Mouse (Mus musculus) CD4-positive helper T cell, adult 2 months (primary cell): Measurements from ENCODE around the gene Itga5.

Experiments
- DNase-seq: peaks from one replicate; pipeline ENCODE4 v3.0.0-alpha.2; 2012; ENCODE audit warnings: low read depth, missing footprints, low spot score

The Itga5 gene

DNA sequence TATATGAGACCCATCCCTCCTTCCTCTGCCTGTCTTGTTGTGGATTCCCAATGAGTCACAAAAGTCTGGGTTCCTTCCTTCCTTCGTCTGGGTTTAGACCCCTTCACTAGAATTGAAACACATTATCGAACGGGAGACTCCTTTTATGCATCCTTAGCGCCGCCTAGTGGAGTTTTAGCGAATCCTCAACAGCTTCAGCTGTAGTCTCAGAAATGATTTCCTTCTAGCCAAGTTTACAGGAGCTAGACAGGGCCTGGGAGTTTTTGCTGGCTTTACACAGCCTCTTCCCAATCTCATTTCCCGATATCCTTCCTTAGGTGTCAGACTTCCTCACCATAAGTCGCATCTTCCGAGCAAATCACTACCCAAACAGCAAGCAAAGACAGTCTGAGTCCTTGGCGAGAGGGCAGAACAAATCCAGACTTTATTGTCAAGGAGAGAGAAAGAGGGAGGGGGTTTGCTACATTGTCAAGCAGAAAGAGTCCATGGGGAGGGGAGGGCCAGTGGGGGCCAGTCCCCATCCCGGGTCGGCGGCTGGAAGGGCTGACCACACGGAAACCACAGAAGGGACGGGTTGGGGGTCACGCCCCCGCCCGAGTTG, 53.0 kb downstream of the Itga5 start:
- DNase-seq: peak; percentile 60

DNA sequence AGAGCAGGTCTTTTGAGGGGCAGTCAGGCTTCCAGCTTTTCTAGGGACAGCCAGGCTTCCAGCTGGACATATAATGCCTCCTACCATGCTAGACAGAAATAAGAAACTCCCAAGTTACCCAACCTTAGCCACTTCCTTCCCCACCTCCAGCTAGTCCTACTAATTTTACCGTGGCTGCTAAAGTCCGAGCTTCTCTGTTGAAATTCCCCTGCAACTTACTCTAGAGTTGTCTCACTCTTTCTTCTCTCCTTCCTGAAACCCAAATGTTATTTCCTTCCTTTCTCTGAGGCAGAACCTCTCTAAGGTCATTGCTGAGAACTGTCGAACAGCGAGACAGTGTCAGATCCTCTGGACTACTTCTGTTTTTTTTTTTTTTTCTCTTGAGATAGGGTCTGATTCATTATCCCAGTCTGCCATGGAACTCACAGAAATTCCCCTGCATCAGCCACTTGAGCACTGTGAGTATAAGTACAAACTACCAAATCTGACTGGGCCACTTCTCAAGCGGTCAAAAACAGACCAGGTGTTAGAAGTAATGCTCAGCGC, 56.1 kb downstream of the Itga5 start, which contains the start of gene Gpr84:
Gene Gpr84 (minus strand): TSS at position 248 of the 546 bp plus-strand sequence.
- no peak for DNase-seq

DNA sequence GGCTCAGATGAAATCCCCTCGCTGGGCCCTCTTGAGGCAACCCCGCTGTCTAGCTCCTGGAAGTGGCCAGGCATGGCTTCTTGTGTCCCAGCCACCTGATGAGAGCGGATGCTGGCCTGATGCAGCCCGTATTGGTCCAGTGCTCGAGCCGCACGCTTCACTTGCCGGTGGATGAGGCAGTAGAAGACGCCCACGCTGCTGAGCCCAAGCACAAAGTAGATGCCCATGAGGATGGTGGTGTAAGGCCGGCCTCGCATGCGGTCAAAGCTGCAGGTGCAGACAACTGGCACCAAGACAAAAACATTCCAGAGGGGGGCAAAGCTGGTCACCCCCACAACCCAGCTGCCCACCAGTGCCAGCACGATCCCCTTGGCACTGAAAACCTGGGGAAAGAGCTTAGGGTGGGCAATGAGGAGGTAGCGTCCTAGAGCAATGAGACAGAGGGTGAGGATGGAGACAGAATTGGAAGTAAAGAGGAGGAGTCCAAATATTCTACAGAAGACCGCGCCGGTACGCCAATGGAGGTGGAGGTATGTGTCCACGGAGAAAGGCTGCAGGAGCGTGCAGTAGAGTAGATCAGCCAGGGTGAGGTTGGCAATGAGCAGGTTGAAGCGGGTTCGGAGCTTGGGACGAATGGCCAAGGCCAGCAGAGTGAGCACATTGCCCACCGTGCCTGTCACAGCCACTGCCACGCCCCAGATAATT, 57.5 kb downstream of the Itga5 start:
- DNase-seq: no peak

DNA sequence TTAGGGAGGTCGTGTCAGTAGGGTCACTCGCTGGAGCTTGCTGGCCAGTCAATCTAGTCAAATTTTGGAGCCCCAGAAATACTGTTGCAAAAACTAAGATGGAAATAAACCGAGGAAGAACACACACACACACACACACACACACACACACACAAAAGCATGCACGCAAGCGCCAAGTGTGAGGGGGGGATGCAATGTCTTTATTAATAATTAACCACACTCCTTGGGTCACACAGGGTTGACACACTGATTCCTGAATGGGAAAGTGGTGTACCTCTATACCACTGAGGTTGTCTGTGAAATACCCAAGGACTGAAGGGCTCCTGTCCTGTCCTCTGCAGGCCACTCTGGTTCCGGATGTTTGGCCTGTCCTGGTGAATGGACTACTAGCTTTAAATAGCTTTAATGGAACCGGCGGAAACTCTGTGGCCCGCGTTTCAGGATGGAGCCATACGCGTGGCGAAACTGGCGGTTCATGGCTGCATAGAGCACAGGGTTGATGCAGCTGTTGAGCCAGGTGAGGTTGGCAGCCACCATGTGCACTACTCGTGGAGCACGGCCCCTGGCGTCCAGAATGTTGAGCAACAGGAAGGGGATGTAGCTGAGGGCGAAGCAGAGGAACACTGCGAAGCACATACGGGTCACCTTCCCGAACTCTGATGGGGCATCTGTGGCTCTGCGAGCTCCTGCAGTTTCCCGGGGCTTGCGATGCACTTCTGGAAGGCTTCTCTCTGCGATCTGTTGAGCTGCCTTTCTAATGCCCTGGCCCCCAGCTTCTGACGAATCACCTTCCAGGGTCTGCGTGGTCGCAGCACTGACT, 58.3 kb downstream of the Itga5 start:
- DNase-seq: no peak

DNA sequence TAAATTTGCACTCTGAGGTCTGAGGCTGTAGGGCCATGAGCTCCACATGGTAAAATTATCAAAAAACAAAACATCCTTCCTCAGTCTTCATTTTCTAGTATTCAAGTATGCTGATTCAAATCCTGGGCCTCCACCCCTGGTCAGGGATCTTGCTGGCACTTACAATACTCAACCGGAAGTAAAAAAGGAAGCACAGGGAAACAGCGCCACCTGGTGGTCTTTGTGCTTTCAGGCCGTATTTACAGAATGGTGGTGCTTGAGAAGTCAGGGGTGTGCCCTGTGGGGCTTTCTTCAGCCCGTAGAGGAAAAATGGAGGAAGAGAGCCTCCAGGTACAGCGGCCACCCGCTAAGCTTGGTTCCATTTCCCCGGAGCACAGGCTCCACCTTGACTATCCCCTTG, 59.4 kb downstream of the Itga5 start:
- peak; percentile 88 for DNase-seq

DNA sequence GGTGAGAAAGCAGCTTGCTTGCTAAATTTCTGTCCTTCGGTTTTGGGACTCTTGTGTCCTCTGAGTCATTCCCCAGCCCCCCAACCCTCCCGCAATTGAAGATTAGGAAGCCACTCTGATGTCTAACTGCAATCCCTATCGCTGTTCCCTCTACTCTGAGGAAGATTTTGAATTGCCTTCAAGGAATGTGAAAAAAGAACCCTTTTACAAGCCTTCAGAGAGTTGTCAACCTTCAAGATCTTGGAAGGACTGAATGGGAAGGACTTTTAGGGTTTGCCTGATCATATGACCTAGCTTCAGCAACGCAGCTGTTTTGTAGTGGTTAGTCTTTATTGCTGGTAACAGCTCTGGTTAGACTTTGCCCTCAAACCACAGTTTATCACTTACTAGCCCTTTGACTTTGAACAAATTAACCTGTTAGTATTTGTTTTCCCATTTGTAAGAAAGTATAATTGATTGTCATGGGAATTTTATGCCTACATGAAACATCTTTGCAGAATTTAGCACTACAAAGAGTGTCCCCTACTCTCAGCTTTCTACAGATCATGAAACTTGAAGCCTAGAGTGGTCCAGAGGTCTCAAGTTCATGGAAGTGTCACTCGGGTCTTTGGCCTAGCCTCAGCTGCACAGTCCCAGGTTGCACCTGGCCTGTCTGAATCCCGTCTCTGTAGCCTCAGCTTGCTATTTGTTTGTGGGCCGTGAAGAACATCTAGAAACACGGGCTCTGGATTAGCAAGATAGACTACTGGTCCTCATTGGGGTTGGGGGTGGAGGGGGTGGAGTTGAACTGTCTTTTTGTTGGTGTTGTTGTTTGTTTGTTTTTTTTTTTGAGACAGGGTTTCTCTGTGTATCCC, 60.5 kb downstream of the Itga5 start:
- no peak for DNase-seq

DNA sequence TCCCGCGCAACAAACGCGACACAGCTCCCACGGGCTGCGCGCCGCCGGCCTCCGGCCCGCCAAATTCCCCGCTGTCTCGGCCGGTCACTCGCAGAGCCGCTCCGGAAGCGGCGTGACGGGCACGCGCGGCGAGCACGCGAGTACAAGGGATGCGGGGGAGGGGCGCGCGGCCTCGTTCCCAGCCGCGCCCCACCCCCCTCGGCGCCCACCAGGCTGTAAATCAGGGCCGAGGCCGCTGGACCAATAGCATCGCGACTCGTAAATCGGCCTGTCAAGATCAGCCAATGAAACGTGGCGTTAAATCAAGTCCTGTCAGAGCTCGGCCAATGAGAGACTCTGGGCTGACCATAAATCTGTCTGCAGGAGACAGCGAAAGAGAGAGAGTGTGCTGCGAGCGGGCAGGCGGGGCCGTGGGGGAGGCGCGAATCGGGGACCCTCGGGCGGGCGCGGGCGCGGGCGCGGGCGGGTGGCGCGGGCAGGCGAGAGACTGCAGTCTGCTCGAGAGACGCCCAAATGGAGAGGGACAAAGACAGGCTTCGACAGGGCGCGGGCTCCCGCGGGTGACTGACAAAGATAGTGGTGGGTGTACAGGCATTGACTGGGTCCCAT, 61.4 kb downstream of the Itga5 start:
- peak; percentile 92 for DNase-seq

DNA sequence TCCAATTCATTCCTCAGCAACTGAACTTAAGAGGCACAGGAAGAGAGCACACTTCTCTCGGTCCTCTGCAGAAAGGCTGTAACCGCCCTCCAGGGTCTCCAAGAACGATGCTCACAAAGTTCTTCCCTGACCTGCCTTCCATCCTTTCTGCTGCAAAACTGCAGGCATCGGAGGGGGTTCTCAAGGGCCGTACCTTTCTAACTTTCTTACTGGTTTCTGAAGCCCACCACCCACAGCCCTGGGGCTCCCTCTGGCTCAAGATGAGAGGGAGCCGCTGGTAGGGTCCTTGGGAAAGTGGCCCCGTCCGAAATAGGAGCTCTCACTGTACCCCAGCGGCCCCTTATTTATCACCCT, 62.0 kb downstream of the Itga5 start:
- no peak for DNase-seq

DNA sequence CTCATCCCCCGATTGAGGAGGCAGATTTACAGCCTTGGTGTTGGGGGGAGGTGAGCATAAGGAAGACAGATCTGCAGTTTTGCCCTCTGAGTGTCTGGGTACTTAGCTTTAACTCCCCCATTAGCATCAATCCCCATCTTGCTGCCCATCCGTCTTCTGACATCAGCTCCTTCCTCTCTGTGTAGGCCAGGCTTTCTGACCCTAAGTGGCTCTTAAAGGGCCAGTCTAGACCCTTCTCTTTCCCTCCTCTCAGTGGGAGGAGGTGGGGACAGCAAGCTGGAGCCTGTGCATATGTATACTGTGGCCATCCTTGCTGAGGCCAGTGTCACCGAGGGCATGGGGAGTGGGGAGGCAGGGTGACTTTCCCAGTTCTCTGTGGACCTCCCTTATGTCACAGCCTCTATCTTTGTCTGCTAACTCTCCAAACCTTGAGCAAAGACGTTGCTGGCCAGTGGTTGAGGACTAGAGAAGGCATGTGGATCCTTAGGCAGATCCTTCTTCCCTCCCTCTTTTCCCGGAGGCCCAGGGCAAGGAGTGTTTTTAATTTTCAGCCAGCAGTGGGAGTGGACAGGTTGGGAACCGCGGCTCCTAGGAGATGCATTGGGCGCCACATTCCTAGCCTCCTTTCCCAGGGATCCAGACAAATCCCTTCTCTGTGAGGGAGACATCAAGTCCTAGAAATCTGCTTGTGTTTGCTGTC, 62.5 kb downstream of the Itga5 start:
- DNase-seq: no peak

DNA sequence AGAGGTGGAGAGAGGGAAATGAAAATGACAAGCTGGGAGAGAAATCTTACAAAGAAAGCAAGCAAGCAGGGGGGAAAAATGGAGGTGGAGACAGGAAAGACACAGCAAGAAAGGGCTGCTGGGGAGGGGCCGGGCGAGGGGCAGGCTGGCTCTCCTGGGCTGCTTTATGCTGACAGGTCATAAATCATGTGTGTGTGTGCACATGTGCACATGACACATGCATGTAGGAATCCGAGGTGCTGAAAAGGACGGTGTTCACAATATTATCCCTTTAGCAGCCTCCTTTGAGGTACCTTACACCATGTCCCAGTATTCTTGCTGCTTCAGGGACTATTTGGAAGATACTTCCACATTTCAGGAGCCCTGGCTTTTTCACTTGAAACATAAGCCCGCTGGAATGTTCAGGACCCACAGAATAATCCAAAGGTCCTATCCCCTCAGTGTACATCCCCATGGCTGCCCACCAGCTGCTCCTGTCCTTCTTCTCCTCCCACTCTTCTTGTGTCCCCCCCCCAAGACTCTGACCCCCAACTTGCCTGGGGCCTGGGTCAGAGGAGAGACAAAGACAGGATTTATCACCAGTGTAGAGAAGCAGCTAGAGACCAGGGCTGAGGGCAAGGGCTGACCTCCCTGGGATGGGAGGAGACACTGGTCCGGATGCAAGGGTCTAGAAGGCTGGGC, 64.1 kb downstream of the Itga5 start:
- DNase-seq: no peak

DNA sequence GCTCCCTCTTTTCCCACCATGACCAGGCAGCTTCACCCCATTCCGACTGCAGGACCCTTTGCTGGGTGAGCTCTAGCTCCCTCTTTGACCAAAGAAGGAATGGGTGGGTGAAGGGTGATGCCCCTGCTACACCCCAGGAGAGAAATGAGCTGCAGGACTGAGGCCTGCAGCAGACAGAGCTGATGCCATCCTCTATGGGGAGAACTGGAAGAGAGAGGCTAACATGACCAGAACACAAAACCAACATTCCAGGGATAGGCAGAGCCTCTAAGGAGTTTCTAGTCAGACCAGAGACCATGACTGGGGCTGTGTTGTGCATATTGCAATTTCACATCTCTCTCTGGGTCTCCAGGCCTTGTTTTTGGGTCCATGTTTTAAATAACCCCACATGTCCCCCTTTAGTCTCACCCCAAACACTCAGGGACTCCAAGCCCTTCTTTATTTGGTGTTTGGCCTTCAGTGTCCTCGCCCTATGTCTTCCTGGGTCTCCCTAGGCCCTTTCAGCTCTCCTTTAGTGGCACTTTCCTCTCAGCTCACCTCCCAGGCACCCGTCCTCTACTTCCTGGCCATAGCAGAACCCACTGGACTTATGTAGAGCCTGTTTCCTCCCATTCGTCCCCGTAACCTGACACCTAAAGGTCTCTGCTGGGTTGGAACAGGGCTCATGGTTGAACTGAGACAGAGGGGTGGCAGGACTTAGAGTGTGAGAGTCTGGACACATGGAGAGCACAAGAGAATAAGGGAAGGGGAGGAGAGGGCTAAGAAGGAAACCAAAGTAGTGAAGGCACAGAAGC, 64.8 kb downstream of the Itga5 start:
- DNase-seq: no peak

DNA sequence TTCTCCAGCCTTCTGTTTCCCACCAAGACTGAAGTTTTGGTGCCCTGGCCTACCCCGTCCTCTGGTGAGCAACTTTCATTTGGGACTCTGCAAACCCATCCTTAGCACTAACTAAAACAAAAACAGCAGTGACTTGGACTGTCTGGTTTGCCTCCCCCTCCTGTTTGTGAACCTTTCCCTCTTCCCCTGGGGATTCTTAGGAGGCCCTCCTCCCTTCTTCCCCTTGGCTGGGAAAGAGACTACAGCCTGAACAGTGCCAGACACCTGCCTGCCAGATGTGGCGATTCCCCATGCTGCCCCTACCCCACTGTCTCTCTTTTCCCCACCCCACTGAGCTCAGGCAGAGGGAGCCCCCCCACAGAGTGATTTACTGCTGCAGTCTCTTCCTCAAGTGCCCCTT, 65.5 kb downstream of the Itga5 start:
- DNase-seq: no peak

DNA sequence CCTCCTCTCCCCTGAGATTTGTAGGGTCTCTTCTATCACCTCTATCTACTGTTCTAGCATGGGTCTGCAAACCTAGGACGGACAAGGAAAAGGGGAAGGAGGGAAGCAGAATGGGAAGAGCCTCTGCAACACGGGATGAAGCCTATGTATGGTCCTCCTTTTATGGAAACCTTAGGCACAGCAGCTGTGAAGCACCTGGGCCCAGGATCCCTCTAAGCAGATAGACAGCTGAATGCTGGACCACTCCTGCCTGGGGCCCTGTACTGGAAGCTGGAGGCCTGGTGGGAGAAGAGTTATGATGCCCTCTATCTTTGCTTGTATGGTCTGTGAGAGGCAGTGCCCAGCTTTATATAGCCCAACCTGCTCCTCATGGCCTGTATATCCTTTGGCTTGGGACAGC, 66.0 kb downstream of the Itga5 start:
- no peak for DNase-seq

DNA sequence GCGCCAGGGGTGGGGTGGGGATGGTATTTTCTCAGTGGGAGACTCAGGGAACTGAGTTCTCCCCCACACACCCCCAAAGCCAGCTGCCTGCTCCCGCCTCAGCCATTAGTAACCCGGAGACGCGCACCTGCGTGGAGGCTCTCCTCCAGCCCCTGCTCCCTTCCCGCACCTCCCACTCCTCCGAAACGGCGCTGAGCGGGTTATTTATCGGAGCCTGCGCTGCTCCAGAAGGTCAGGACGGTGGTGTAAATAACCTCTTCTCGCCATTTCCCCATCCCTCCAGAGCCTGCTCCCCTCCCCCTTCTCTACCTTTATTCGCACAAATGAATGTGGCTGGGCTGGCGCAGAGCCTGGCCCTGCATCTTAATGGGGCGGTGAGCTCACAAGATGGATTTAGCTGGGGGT, 66.5 kb downstream of the Itga5 start:
- DNase-seq: no peak

DNA sequence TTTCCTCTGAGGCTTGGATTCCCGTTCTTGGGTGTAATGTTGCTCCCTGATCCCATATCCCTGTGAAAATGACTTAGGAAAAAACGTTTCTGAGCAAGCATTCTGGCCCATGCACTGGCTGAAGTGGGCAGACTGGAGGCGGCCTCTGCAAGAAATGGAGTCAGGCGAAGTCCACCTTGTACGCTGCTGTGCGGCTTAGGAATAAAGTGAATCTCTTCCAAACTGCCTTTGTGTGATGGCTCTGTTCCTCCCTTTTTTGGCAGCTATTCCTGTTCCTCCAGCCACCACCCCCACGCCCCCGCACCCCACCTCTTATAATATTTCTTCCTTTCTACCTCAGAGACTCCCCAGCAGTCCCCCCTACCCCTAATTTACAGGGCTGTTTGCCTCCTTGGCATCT, 66.9 kb downstream of the Itga5 start:
- no peak for DNase-seq

DNA sequence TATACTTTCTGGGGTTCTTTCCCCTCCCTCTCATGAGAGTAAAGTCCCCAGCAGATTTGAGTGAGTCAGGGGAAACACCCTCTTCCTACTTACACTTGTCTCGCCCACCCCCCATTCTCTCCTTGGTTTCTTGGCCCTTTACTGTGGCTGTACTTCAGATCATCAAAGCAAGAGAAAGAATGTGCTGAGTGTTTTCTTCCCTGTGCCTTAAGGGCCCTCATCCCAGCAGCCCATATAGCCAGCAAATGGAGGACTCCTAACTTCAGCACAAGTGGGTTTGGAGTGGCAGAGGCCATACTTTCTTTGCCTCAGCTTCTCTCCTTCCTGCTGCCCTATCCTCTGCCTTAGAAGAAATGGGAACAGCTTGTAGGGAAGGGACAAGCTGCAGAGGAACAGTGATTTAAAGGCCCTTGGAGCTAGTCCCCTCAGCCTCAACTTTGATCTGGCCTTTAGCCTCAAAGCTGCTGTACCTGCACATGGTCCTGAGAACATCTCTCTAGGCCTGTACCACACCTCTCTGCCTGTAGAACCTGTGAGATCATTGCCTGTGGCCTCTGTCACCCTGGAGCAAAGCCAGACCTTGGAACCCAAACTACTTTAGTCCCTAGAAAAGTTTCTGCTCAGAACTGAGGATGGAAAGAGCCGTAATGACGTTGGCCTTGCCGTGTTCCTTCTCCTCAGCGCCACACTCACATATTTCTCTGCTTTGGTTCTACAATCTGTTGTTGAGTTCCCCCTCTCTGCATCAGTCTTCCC, 67.5 kb downstream of the Itga5 start:
- DNase-seq: no peak

DNA sequence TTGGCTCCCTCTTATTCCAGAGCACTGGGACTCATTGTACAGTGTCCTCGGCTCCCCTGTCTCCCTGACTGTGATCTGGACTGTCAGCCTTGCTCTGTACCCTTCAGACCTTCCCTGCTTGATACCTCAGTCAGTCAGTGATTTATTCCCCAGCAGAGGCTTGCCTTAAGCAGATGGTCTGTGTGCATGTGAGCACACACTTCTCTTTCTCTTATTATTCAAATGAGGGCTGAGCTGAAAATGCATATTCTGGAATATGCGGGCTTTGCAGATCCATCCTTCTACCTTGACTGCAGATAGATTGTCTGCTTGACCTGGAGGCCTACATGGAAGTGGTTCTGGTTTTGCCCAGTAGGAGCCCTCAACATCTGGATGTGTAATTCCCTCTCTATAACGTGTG, 68.5 kb downstream of the Itga5 start:
- DNase-seq: no peak

DNA sequence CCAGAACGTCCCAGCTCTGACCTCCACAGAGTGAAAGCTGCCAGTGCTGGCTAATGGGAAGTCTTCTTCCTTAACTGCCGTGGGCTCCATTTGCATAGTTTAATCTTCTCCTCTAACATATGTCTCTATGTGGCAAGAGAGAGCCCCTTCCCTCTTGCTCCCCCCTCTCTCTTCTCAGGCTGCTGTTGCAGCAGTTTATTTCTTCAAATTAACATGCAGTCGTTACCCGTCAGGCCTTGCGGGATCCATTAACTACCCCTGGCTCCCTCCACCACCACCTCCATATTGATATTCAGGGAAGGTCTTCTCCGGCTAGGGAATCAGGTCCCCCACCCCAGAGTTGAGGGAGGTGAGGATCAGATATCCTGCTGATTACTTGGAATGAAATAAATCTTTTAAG, 69.2 kb downstream of the Itga5 start:
- DNase-seq: no peak
